Mouse (Mus musculus) forebrain, embryonic 14.5 days (tissue): Measurements from ENCODE around the gene Shprh. TPM values are rescaled to one million over a fixed set of nuclear protein-coding genes. Genes with fewer than 3 reads are reported as not detected.
"Not testable (repeated sequence)": the region's sequence is repeated elsewhere in the genome, so short reads cannot be mapped to it uniquely, and the experiment has no call there.

Experiments used
- ATAC-seq: fragments of 200-750 bp; cut with Nextera tagmentation; 2 replicates; pipeline ENCODE4 v1.8.0; 2017; ENCODE audit warnings: mild to moderate bottlenecking, moderate library complexity
- DNase-seq: peaks from one replicate; pipeline ENCODE4 v3.0.0-alpha.2; 2015; ENCODE audit warnings: low spot score
- H3K27ac ChIP-seq: fragments of 300-500 bp; sonication (generic); 2 replicates; pipeline ENCODE4 v1.5.1; 2014; ENCODE audit warnings: low read depth, mild to moderate bottlenecking, control low read depth, low read length, moderate library complexity
- H3K27me3 ChIP-seq: fragments of 300-500 bp; sonication (generic); replicated peaks from 2 replicates; pipeline ENCODE4 v1.6.1; 2014; ENCODE audit warnings: low read length, control low read depth, mixed read lengths; ENCODE audit not compliant: control insufficient read depth, insufficient read depth
- H3K36me3 ChIP-seq: fragments of 300-500 bp; sonication (generic); 2 replicates; pipeline ENCODE4 v1.6.1; 2014; ENCODE audit warnings: low read length, control low read depth; ENCODE audit not compliant: control insufficient read depth, insufficient read depth
- H3K4me1 ChIP-seq: fragments of 300-500 bp; sonication (generic); 2 replicates; pipeline ENCODE4 v1.6.1; 2014; ENCODE audit warnings: antibody characterized with exemption, low read length, control low read depth; ENCODE audit not compliant: control insufficient read depth, insufficient read depth
- H3K4me2 ChIP-seq: fragments of 300-500 bp; sonication (generic); 2 replicates; pipeline ENCODE4 v1.6.1; 2014; ENCODE audit warnings: mild to moderate bottlenecking, control low read depth, low read length
- H3K4me3 ChIP-seq: fragments of 300-500 bp; sonication (generic); 2 replicates; pipeline ENCODE4 v1.5.1; 2014; ENCODE audit warnings: low read depth, low read length, control low read depth
- H3K9ac ChIP-seq: fragments of 300-500 bp; sonication (generic); 2 replicates; pipeline ENCODE4 v1.6.1; 2014; ENCODE audit warnings: mild to moderate bottlenecking, low read length, control low read depth, moderate library complexity
- H3K9me3 ChIP-seq: fragments of 300-500 bp; sonication (generic); replicated peaks from 2 replicates; pipeline ENCODE4 v1.6.1; 2016; ENCODE audit warnings: low read length, control low read depth, mixed read lengths; ENCODE audit not compliant: control insufficient read depth
- WGBS: fragments of 180-500 bp; shearing (Covaris S2); extraction: QIAGEN DNeasy Blood & Tissue Kit; methylation state at CpG from one replicate; pipeline ENCODE4 v1.1.7; 2014; 5-methylcytosine and 5-hydroxymethylcytosine counted together
- polyA plus RNA-seq: library from polyadenylated mRNA; unstranded; fragments of >200 nt; fragmentation: Nextera tagmentation; extraction: Ambion mirVana; gene quantifications from 2 replicates; pipeline ENCODE4 v1.2.1, GENCODE M21; 2014

Shprh gene
- polyA plus RNA-seq, 1 experiment from 2014 or later, result 24.5 TPM

DNA sequence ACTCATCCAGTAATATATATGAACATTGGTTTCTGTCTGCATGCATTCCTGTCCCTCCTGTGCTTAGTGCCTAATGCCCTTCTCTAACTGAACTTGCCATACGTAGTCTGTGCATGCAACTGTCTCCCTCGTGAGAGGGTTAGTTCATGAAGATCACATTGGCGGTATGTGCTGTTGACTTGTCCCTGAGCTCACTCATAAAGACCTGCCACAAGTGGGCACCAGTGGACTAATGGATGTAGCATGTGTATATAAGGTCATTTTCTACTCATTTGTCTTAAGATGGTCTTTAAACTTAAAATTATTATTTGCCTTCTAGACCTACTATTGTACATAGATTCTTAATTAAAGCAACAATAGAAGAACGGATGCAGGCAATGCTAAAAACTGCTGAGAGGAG is 62.8 kb downstream of the Shprh start:
- 89% methylated on average over 4 of the region's 4 CpGs for WGBS
- ATAC-seq (no peak), DNase-seq (no peak)
- H3K4me2 ChIP-seq, result no peak overlapping the region
- H3K36me3 ChIP-seq, result peaks cover 51% of the 10 kb centered on the region
- H3K4me3 ChIP-seq, result no peak overlapping the region
- no peak overlapping the region for H3K9ac ChIP-seq
- no peaks in the 10 kb centered on the region for H3K4me1 ChIP-seq
- H3K27me3 ChIP-seq, result no peaks in the 10 kb centered on the region
- no peak overlapping the region for H3K27ac ChIP-seq
- H3K9me3 ChIP-seq, result no peaks in the 10 kb centered on the region

GRCm38 (mm10) chr10:11226442-11226841 is 77.2 kb downstream of the Shprh start:
- H3K36me3 ChIP-seq, result no peaks in the 10 kb centered on the region
- H3K27ac ChIP-seq, result no peak overlapping the region
- DNase-seq (no peak), ATAC-seq (no peak)
- H3K27me3 ChIP-seq, result no peaks in the 10 kb centered on the region
- H3K4me1 ChIP-seq, result no peaks in the 10 kb centered on the region
- H3K9ac ChIP-seq, result no peak overlapping the region
- H3K4me2 ChIP-seq, result no peak overlapping the region
- 87% methylated on average over 3 of the region's 3 CpGs for WGBS
- no peak overlapping the region for H3K4me3 ChIP-seq
- no peaks in the 10 kb centered on the region for H3K9me3 ChIP-seq

DNA sequence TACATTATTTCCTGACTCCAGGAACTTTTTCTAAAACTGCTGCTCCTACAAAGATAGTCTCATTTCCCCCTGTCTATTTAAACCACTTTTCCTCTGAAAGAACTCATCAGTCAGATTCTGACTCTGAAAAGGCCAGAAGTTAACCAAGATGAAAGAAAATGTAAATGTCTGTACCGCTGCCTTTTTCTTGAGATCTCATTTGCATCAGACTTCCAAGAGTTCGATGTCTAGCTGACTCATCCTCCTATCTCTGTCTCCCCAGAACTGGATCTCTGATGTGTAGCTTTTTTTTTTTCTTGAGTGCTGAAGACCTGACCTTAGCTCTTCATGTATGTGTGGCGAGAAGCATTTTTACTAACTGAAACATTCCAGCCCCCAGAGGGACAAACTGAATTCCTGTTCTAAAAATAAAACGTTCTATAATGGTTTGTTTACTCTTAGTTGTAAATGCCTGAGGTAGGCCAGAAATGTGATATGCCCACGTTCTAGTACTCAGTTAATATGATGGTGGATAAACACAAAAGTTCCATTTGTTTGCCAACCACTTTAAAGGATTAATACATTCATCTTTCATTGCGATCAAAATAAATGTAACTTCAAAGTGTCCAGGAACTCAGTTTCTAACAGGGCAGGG is 80.4 kb downstream of the Shprh start:
- DNase-seq (no peak), ATAC-seq (no peak)
- H3K27ac ChIP-seq, result no peak overlapping the region
- H3K36me3 ChIP-seq, result no peaks in the 10 kb centered on the region
- 66% methylated on average over 6 of the region's 6 CpGs for WGBS
- no peak overlapping the region for H3K9ac ChIP-seq
- H3K4me1 ChIP-seq, result no peaks in the 10 kb centered on the region
- H3K4me2 ChIP-seq, result no peak overlapping the region
- H3K27me3 ChIP-seq, result no peaks in the 10 kb centered on the region
- H3K4me3 ChIP-seq, result no peak overlapping the region
- H3K9me3 ChIP-seq, result no peaks in the 10 kb centered on the region

DNA sequence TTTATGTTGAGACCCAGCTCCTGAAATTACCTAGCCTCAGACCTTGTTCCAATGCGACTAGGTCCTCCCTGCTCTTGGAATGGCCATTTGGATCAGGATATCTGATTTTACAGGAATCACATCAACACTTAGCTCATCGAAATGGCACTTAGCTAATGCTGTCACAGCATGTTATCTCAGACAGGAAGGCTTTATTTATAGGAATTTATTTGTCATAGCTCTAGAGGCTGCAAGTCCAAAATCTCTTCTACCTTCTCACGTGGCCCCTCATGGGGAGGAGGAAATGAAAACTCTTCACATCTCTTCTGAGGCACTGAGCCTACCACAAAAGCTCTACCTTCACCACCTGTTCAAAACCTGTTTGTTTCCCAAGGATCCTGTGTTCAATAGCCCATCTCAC is 84.0 kb downstream of the Shprh start:
- no peak overlapping the region for H3K4me2 ChIP-seq
- no peaks in the 10 kb centered on the region for H3K4me1 ChIP-seq
- H3K36me3 ChIP-seq, result no peaks in the 10 kb centered on the region
- H3K9ac ChIP-seq, result no peak overlapping the region
- H3K27ac ChIP-seq, result no peak overlapping the region
- no peak for ATAC-seq
- H3K27me3 ChIP-seq, result no peaks in the 10 kb centered on the region
- DNase-seq, result no peak
- WGBS, result 81% methylated on average over 3 of the region's 3 CpGs
- no peaks in the 10 kb centered on the region for H3K9me3 ChIP-seq
- H3K4me3 ChIP-seq, result no peak overlapping the region

DNA sequence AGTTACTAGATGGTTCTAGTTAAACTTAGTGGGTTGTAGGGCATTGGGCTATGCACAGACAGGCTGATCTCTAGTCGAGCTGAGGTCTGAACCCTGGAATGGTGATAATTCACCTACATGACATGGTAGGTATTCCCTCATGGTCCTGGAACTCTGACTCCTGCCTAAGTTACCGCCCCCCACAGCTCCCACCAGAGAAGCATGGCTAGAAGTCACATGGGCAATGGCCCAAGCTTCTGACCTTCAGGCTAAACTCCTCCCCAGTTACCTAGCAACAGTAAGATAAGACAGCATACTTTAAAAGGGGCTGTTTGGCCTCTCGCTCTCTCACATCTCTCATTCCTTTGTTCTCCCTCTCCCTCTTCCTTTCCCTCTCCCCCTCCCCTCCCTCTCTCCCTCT is 93.8 kb downstream of the Shprh start:
- H3K4me1 ChIP-seq, H3K4me3 ChIP-seq, H3K9me3 ChIP-seq, ATAC-seq, DNase-seq, H3K36me3 ChIP-seq, H3K9ac ChIP-seq, H3K4me2 ChIP-seq, H3K27me3 ChIP-seq, H3K27ac ChIP-seq: not testable (repeated sequence)
- 68% methylated on average over 3 of the region's 3 CpGs for WGBS

DNA sequence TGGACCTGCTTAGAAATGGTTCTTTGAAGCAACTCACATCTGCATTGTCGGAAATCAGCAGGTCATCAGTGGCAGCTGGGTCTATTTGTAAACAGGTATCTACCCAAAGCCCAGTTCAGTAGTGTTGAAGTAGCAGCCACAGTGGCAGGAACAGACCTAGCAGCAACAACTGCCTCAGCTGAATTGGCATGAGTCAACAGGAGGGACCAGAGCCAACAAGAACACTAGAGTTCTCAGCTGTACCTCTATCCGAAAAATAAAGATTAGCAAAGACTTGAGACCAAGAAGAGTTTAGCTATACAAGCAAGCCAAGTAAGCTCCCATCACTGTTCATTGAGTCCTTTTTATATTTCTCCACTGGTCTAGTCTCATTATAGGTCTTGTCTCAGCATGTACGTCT is 99.0 kb downstream of the Shprh start:
- ATAC-seq (no peak), DNase-seq (no peak)
- Histone ChIP-seq H3K27ac (no peak overlapping the region), H3K9ac (no peak overlapping the region), H3K9me3 (no peaks in the 10 kb centered on the region), H3K4me2 (no peak overlapping the region), H3K4me3 (no peak overlapping the region), H3K27me3 (no peaks in the 10 kb centered on the region), H3K36me3 (no peaks in the 10 kb centered on the region), H3K4me1 (peaks cover 7% of the 10 kb centered on the region; the same call in 1 of the 2 replicates)
- 86% methylated on average over 3 of the region's 3 CpGs for WGBS

DNA sequence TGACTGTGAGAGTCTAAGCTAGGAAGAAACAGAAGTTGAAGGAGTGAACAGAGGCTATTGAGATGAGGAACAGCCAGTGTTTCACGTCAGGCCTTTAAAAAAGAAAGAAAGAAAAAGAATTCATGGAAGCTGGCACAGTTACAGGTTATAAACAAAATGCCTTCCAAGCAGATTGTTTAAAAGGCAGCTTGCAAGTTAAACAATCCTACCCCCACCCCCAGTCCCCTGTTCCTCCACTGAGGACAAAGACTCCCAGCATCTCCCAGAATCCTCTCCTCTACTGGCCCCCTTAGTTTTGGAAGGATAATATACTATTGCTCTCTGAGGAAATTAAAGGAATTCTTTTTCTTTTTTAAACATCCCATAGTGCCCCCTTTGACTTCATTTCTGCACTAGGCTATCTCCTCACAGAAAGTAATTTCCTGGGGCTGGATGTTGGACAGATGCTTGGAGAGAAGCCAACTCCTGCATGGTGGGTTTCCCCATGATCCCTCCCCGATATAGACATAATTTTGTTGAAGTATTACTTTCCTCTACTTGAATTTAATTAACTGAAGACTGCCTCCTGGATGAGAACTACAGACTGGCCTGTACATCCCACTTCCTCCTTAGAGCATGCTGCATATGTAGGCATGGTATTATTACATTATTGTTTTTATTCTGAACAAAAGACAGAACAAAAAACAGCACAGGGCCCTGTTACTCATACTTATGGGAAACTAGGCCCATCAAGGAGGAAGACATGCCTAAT is 101.2 kb downstream of the Shprh start:
- no peak overlapping the region for H3K4me2 ChIP-seq
- no peak overlapping the region for H3K9ac ChIP-seq
- H3K4me3 ChIP-seq, result no peak overlapping the region
- H3K27me3 ChIP-seq, result no peaks in the 10 kb centered on the region
- H3K27ac ChIP-seq, result no peak overlapping the region
- DNase-seq, result peak; percentile 32
- peaks cover 7% of the 10 kb centered on the region; the same call in 1 of the 2 replicates for H3K4me1 ChIP-seq
- 34% methylated on average over 2 of the region's 2 CpGs for WGBS
- no peaks in the 10 kb centered on the region for H3K36me3 ChIP-seq
- H3K9me3 ChIP-seq, result no peaks in the 10 kb centered on the region
- 0 out of 2 replicates have a peak, but pooled peaks have one; percentile 32 for ATAC-seq

- not testable (repeated sequence) for H3K36me3 ChIP-seq, H3K4me1 ChIP-seq, H3K27me3 ChIP-seq, H3K9me3 ChIP-seq, H3K4me2 ChIP-seq, ATAC-seq, H3K4me3 ChIP-seq, H3K27ac ChIP-seq, H3K9ac ChIP-seq, DNase-seq
- 86% methylated on average over 4 of the region's 4 CpGs for WGBS
These were observed 104.4 kb downstream of the Shprh start for GRCm38 (mm10) chr10:11253581-11253980.

GRCm38 (mm10) chr10:11260119-11260518 is 110.9 kb downstream of the Shprh start:
- no peak for ATAC-seq

More at GRCm38 (mm10) chr10:11260119-11260518, 110.9 kb downstream of the Shprh start:
- Histone ChIP-seq H3K27ac (no peak overlapping the region), H3K9me3 (no peaks in the 10 kb centered on the region), H3K4me2 (no peak overlapping the region), H3K36me3 (no peaks in the 10 kb centered on the region), H3K9ac (no peak overlapping the region), H3K4me3 (no peak overlapping the region), H3K4me1 (no peaks in the 10 kb centered on the region), H3K27me3 (no peaks in the 10 kb centered on the region)
- DNase-seq, result no peak
